Mouse (Mus musculus): Measurements from ENCODE around the gene Gm10488.
"Not testable (repeated sequence)": the region's sequence is repeated elsewhere in the genome, so short reads cannot be mapped to it uniquely, and the experiment has no call there.

DNA sequence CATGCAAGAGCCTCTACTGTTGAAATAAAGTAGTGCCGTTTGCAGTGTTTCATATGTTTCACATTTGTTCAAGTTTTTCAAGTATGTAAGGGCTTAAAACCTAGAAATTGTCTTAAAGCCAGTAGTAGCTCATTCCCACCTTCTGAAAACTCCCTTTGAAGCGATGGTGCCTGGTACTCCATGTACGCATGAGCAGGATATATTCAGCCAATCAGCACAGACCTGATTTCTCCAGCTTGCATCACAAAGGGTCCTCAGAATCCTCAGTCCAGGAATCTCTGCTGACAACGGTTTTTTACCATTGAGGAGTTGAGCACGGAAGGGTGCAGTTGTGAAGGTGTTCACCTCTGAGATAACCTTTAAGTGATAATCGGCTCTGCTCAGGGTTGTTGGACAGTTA, at the start of gene Gm10488:
- TF ChIP-seq CTCF (IDR thresholded peaks at IDR 0.05; ENCODE audit: extremely low read depth, insufficient read depth, insufficient read length, insufficient replicate concordance); POLR2A (IDR thresholded peaks at IDR 0.05; ENCODE audit: low read depth, low read length): not testable (repeated sequence)

Data from spleen, adult 2 months (tissue).